Mouse (Mus musculus): ENCODE results near the gene Fgf15. TPM values are rescaled to one million over a fixed set of nuclear protein-coding genes. Genes with fewer than 3 reads are reported as not detected.

Fgf15 gene
- total RNA-seq (2021): not detected
- long read RNA-seq, experiment 1: 0 reads
- long read RNA-seq, experiment 2: 0 reads

DNA sequence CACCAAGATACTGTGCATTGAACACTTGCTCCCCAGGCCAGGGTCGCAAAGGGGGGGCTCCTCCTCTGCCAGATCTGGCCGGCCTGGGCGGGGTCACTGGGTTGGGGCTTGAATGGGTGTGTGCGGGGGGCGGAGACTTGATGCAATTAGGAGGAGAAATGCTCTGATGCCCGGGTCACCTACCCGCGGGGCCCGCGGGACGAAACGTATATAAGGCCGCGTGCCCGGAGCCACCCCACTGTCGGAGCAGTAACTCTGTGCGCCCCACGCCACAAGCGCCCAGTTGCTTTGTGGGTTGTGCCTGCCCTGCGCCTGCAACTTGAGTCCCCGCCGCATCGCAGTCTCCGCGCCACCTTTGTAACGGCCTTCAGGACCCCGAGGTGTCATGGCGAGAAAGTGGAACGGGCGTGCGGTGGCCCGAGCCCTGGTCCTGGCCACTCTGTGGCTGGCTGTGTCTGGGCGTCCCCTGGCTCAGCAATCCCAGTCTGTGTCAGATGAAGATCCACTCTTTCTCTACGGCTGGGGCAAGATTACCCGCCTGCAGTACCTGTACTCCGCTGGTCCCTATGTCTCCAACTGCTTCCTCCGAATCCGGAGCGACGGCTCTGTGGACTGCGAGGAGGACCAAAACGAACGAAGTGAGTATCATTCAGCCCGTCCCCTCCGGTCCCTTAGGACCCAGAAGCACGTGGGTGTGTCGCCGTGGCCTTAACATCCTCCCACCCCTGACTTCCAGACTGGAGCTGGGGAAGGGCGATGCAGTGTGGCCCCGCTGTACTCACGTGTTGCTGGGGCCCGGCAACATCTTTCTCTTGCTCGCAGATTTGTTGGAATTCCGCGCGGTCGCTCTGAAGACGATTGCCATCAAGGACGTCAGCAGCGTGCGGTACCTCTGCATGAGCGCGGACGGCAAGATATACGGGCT is at the start of gene Fgf15:
Gene Fgf15 (plus strand): TSS at position 238 of the 925 bp plus-strand sequence.
- H3K4me3 ChIP-seq: peak within 1 kb of the TSS; percentile 69
- intact Hi-C loops (cut with DNase I): no loop called here

GRCm38 (mm10) chr7:144847067-144847466 is 49.3 kb upstream of the Fgf15 start, which contains the start of gene Fgf4:
Gene Fgf4 (plus strand): TSS chr7:144847367.
- intact Hi-C loops (cut with DNase I): loop anchor here (2.0 kb wide), 1 partner anchor 48 kb away; no protein-coding TSS in a partner anchor
- DNase-seq: no peak
- no peak within 1 kb of the TSS for H3K4me3 ChIP-seq
- no peak within 1 kb of the TSS for H3K27ac ChIP-seq
- TF ChIP-seq CTCF (IDR thresholded peaks at IDR 0.05): no peak

More for the DNA sequence above, at the start of gene Fgf15:
- no peak within 1 kb of the TSS for H3K27ac ChIP-seq
- no peak for DNase-seq
- no peak for TF ChIP-seq CTCF (IDR thresholded peaks at IDR 0.05)

DNA sequence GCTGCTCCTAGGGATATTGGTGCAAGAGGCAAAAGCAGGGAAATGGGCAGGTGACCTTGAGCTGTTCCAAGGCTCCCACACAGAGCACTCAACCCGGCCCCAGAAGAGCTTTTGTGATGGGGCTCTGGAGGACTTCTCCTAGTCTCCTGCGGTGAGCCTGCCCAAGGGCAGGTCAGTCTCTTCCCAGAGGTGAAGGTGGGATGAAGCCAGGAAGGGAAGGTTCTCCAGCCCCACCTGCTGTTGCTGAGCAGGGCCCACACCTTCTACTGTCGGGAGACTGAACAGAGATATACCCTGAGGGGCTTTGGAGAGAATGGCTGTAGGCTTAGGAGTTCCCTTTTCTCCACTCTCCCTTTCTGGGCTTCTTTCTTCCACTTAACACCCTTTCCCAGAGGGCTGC is 45.0 kb upstream of the Fgf15 start:
- TF ChIP-seq CTCF (IDR thresholded peaks at IDR 0.05): no peak
- no peak for DNase-seq
- no peak overlapping the region for H3K4me3 ChIP-seq
- intact Hi-C loops (cut with DNase I): no loop called here
- H3K27ac ChIP-seq: no peak overlapping the region

- intact Hi-C loops (cut with DNase I): no loop called here
- no peak overlapping the region for H3K27ac ChIP-seq
- TF ChIP-seq CTCF (IDR thresholded peaks at IDR 0.05): no peak
- DNase-seq: no peak
- no peak overlapping the region for H3K4me3 ChIP-seq
Measured at GRCm38 (mm10) chr7:144854966-144855365, 41.4 kb upstream of the Fgf15 start.

DNA sequence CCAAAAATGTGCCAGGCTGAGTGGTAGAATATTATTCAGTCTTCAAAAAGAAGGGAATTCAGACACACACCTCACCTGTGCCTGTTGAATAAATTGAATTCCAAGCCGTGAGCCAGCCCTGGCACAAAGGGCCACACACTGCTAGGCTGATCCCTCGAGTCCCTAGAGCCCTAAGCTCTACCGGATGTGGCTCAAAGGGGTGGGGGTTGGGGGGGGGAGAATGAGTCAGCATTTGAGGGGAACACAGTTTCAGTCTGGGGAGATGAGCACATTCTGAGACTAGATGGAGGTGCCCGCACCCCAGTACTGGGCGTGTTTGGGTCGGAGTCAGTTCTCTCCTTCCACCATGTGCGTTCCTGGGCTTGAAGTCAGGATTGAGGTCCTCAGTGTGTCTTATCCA is 39.2 kb upstream of the Fgf15 start:
- no peak for TF ChIP-seq CTCF (IDR thresholded peaks at IDR 0.05)
- Histone ChIP-seq H3K27ac (no peak overlapping the region), H3K4me3 (no peak overlapping the region)
- no peak for DNase-seq
- intact Hi-C loops (cut with DNase I): no loop called here

DNA sequence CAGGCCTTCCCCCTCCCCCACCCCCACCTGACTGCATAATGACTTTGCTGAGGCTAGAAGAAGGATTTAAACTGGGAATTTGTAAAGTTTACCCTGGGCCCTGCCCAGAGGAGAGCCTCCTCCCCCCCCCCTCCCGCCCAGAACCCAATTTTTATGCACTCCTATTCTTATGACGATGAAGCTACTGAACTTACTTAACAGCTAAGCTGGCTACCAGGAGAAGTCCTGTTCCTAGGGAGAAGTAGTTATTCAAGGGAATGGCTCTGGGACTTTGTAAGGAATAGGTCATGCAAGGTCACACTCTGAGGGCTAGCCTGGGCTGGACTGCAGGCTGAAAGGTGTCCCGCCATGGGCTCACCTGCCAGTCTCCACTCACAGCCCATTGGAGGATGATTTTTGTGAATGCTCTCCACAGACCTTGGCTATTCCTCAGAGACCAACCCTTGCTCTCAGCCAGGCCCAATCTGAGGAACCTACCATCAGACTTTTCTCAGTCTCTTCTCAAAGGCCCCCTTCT is 38.4 kb upstream of the Fgf15 start:
- DNase-seq: no peak
- intact Hi-C loops (cut with DNase I): no loop called here
- Histone ChIP-seq H3K27ac (no peak overlapping the region), H3K4me3 (no peak overlapping the region)
- TF ChIP-seq CTCF (IDR thresholded peaks at IDR 0.05): no peak

DNA sequence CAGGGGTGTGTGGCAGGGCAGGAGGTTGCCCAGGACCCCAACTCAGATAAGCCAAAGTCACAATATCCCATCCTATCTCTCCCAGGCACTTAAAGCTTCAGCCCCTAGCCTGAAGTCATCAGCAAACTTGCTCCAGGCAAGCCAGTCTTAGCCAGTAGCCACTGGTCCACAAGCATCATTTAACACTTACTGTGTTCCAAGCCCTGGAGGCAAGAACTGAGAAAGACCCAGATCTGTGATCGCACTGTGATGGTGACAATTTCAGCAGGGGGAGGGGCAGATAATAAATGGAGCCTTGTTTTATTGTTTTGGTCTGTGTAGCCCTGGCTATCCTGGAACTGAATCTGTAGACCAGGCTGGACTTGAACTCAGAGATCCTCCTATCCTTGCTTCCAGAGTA is 37.6 kb upstream of the Fgf15 start:
- no peak overlapping the region for H3K4me3 ChIP-seq
- H3K27ac ChIP-seq: no peak overlapping the region
- DNase-seq: no peak
- intact Hi-C loops (cut with DNase I): no loop called here
- TF ChIP-seq CTCF (IDR thresholded peaks at IDR 0.05): no peak

DNA sequence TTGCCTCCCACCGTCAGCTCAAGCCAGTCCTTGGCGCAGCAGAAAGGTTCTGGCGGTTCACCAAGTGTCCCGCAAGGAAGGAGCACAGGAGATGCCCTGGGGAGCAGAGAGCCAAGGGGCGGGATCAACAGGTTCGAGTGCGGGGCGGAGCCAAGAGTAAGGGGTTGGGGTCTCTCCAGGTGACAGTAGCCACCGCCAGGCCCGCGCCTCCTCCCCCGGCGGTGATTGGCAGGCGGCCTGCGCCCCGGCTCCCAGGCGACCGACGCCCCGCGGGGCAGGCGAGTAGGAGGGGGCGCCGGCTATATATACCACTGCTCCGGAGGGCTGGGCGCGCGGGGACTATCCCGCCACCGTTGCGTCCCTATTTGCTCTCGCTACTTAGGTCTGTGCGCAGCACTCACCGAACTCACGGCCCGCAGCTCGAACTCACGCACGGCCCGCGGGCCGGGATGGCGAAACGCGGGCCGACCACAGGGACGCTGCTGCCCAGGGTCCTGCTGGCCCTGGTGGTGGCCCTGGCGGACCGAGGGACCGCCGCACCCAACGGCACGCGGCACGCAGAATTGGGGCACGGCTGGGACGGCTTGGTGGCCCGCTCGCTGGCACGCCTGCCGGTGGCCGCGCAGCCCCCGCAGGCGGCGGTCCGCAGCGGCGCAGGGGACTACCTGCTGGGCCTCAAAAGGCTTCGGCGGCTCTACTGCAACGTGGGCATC is 35.1 kb upstream of the Fgf15 start:
- intact Hi-C loops (cut with DNase I): no loop called here
- no peak for TF ChIP-seq CTCF (IDR thresholded peaks at IDR 0.05)

DNA sequence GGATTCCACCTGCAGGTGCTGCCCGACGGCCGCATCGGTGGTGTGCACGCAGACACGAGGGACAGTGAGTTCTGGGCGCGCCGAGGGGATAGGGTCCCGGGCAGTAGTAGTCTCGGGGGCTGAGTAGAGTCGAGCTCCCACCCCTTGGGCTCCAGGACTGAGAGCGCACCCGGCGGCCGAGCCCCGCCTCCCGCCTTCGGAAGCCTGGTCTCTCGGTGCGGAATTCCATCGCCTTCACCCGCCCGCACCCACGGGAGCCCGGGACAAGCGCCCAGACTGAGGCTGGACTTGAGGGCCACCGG is 34.6 kb upstream of the Fgf15 start:
- peak overlapping the region; percentile 40 for H3K4me3 ChIP-seq
- intact Hi-C loops (cut with DNase I): no loop called here
- no peak for TF ChIP-seq CTCF (IDR thresholded peaks at IDR 0.05)
- no peak for DNase-seq
- no peak overlapping the region for H3K27ac ChIP-seq

More for the DNA sequence above, 35.1 kb upstream of the Fgf15 start:
- peak overlapping the region; percentile 40 for H3K4me3 ChIP-seq
- DNase-seq: no peak
- H3K27ac ChIP-seq: no peak overlapping the region

- TF ChIP-seq CTCF (IDR thresholded peaks at IDR 0.05): no peak
- no peak overlapping the region for H3K27ac ChIP-seq
- peak overlapping the region; percentile 40 for H3K4me3 ChIP-seq
- DNase-seq: no peak
- intact Hi-C loops (cut with DNase I): no loop called here
Measured at GRCm38 (mm10) chr7:144862126-144862525, 34.2 kb upstream of the Fgf15 start.

- intact Hi-C loops (cut with DNase I): no loop called here
- no peak for DNase-seq
- Histone ChIP-seq H3K4me3 (peak overlapping the region; percentile 7; the same call in 1 of the 2 replicates), H3K27ac (no peak overlapping the region)
- TF ChIP-seq CTCF (IDR thresholded peaks at IDR 0.05): no peak
Measured at GRCm38 (mm10) chr7:144862712-144863111, 33.6 kb upstream of the Fgf15 start.

GRCm38 (mm10) chr7:144863196-144863595 is 33.1 kb upstream of the Fgf15 start:
- no peak overlapping the region for H3K4me3 ChIP-seq
- no peak overlapping the region for H3K27ac ChIP-seq
- no peak for TF ChIP-seq CTCF (IDR thresholded peaks at IDR 0.05)
- intact Hi-C loops (cut with DNase I): no loop called here
- no peak for DNase-seq

DNA sequence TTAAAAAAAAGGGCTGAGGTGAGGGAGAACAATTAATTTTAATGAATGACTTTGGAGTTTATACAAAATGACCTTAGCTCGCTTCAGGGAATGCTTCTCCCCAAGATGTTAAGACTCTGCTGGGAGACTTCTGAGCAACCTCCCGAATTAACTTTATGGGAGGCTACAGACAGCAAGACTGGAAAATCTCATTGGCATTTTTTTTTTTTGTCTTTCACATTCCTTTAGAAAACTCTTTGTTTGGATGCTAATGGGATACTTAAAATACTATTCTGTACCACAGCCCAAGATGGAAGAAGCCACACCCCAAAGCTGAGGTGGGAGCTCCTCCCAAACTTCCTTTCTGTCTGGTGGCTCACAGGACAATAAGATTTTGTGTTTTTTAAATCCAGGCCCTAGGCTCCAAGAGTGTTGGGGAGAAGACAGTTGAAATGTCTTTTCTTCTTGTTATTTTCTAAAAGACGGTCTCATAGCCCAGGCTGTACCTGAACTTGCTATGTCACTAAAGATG is 32.1 kb upstream of the Fgf15 start:
- H3K4me3 ChIP-seq: no peak overlapping the region
- DNase-seq: no peak
- H3K27ac ChIP-seq: no peak overlapping the region
- TF ChIP-seq CTCF (IDR thresholded peaks at IDR 0.05): no peak
- intact Hi-C loops (cut with DNase I): no loop called here
